Mouse (Mus musculus) intestine, postnatal 0 days (tissue): ENCODE measurements at regions not wholly inside any gene's neighbourhood (a gene's known extent, or its start where the extent isn't known, plus 50 kb on each side); places are given as distances from the start of the nearest gene placed in this dataset.
A peak's percentile ranks its signal among the peaks of the same experiment; 100 is the strongest.
"Not testable (repeated sequence)": the region's sequence is repeated elsewhere in the genome, so short reads cannot be mapped to it uniquely, and the experiment has no call there.

Source experiments
- ATAC-seq: fragments of 200-750 bp; cut with Nextera tagmentation; 2 replicates; pipeline ENCODE4 v1.8.0; 2017; ENCODE audit warnings: mild to moderate bottlenecking, moderate TSS enrichment, moderate library complexity
- H3K27ac ChIP-seq: fragments of 300-500 bp; sonication (generic); 2 replicates; pipeline ENCODE4 v1.5.1; 2014; ENCODE audit warnings: mild to moderate bottlenecking, low read depth, low read length, moderate library complexity
- H3K27me3 ChIP-seq: fragments of 300-500 bp; sonication (generic); replicated peaks from 2 replicates; pipeline ENCODE4 v1.6.1; 2014; ENCODE audit warnings: low read length, mixed read lengths; ENCODE audit not compliant: control insufficient read depth, insufficient read depth
- H3K36me3 ChIP-seq: fragments of 300-500 bp; sonication (generic); 2 replicates; pipeline ENCODE4 v1.6.1; 2014; ENCODE audit warnings: mild to moderate bottlenecking, moderate library complexity; ENCODE audit not compliant: control insufficient read depth, insufficient read depth
- H3K4me1 ChIP-seq: fragments of 300-500 bp; sonication (generic); replicated peaks from 2 replicates; pipeline ENCODE4 v1.6.1; 2014; ENCODE audit warnings: antibody characterized with exemption, low read length, mixed read lengths; ENCODE audit not compliant: control insufficient read depth, insufficient read depth
- H3K4me2 ChIP-seq: fragments of 300-500 bp; sonication (generic); replicated peaks from 2 replicates; pipeline ENCODE4 v1.6.1; 2014; ENCODE audit warnings: low read depth, mild to moderate bottlenecking, moderate library complexity
- H3K4me3 ChIP-seq: fragments of 300-500 bp; sonication (generic); 2 replicates; pipeline ENCODE4 v1.5.1; 2014; ENCODE audit warnings: low read depth, low read length
- H3K9ac ChIP-seq: fragments of 300-500 bp; sonication (generic); 2 replicates; pipeline ENCODE4 v1.6.1; 2014; ENCODE audit warnings: mild to moderate bottlenecking, low read depth, low read length
- H3K9me3 ChIP-seq: fragments of 300-500 bp; sonication (generic); 2 replicates; pipeline ENCODE4 v1.6.1; 2016; ENCODE audit warnings: mixed run types; ENCODE audit not compliant: control insufficient read depth
- WGBS: fragments of 180-500 bp; shearing (Covaris S2); extraction: QIAGEN DNeasy Blood & Tissue Kit; methylation state at CpG from one replicate; pipeline ENCODE4 v1.1.7; 2014; 5-methylcytosine and 5-hydroxymethylcytosine counted together

DNA sequence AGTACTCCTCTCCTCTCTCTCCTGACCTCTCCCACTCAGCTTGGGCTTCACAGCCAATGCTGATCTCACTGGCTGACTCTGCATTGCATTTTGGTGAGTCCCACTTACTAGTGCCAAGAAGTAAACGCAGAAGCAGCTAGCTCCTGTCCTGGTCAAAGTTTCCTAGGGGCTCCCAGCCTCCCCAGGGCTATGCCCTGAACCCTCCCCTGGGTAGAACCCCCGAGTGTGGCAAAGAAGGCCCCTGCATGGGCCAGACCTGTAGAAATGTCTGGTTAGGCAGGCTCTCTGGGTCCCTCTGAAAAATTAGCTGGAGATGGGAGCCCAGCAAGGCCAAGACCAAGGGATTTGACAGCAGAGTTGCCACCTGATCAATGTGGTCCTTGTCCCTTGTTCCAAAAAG lies 454.3 kb downstream of the Gm10330 start:
- not testable (repeated sequence) for H3K36me3 ChIP-seq, H3K4me1 ChIP-seq, H3K27me3 ChIP-seq, H3K9ac ChIP-seq, H3K9me3 ChIP-seq, ATAC-seq, H3K27ac ChIP-seq, H3K4me2 ChIP-seq, H3K4me3 ChIP-seq
- WGBS, result 49% methylated on average over 2 of the region's 2 CpGs

DNA sequence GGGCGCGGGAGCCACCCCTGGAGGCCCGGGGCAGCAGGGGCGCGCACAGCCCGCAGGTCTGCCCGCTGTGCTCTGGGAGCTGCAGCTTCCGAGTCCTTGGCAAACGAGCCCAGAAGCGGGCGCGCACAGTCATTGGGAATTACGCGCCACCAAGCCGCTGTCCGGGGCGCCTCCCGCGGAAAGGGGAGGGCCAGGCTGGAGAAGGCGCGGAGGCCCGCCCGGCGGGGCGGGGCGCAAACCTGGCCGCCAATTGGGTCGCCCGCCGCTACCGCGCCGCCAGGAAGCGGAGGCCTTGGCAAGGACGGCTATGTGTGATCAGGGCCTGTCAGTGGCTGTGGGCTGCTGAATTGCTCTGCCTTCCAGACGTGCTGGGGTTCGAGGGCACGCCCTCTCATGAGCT lies 464.9 kb downstream of the Gm10330 start:
- 2% methylated on average over 23 of the region's 38 CpGs for WGBS
- peak; percentile 56; the same call in 1 of the 2 replicates for ATAC-seq

More for the DNA sequence above, 464.9 kb downstream of the Gm10330 start:
- not testable (repeated sequence) for H3K36me3 ChIP-seq, H3K27me3 ChIP-seq, H3K27ac ChIP-seq, H3K9me3 ChIP-seq, H3K4me1 ChIP-seq, H3K9ac ChIP-seq
- peak overlapping the region; percentile 29 for H3K4me3 ChIP-seq
- peak overlapping the region; percentile 62 for H3K4me2 ChIP-seq
